Mouse (Mus musculus) MEL-GATA-1-ER (cell line): ENCODE measurements at regions not wholly inside any gene's neighbourhood (a gene's known extent, or its start where the extent isn't known, plus 50 kb on each side); places are given as distances from the start of the nearest gene placed in this dataset.
"Not testable (repeated sequence)": the region's sequence is repeated elsewhere in the genome, so short reads cannot be mapped to it uniquely, and the experiment has no call there.

ENCODE experiments used
- DNase-seq: peaks from one replicate; pipeline ENCODE4 v3.0.0-alpha.2; 2012; ENCODE audit warnings: low read depth; ENCODE audit errors: extremely low read depth

- no peak for DNase-seq
Measured at GRCm38 (mm10) chr16:55582906-55583305, 255.8 kb downstream of the Nfkbiz start.

GRCm38 (mm10) chr16:55582029-55582428, 256.7 kb downstream of the Nfkbiz start:
- DNase-seq = no peak

GRCm38 (mm10) chr16:55580827-55581226, 257.9 kb downstream of the Nfkbiz start:
- no peak for DNase-seq

GRCm38 (mm10) chr16:55578686-55579085, 260.0 kb downstream of the Nfkbiz start:
- no peak for DNase-seq

- DNase-seq = not testable (repeated sequence)
Measured at GRCm38 (mm10) chr16:55575609-55576283, 263.0 kb downstream of the Nfkbiz start.

- DNase-seq = no peak
Measured at GRCm38 (mm10) chr16:55571106-55571505, 267.6 kb downstream of the Nfkbiz start.

GRCm38 (mm10) chr16:55570097-55570496, 268.6 kb downstream of the Nfkbiz start:
- DNase-seq = no peak

- DNase-seq = no peak
Measured at GRCm38 (mm10) chr16:55555821-55556535, 258.2 kb upstream of the Zpld1 start.

GRCm38 (mm10) chr16:55555224-55555623, 257.4 kb upstream of the Zpld1 start:
- DNase-seq = no peak

GRCm38 (mm10) chr16:55553896-55554295, 256.1 kb upstream of the Zpld1 start:
- DNase-seq = no peak

- DNase-seq = no peak
Measured at GRCm38 (mm10) chr16:55551348-55551747, 253.6 kb upstream of the Zpld1 start.

- no peak for DNase-seq
Measured at GRCm38 (mm10) chr16:55550649-55551312, 253.0 kb upstream of the Zpld1 start.

GRCm38 (mm10) chr16:55547095-55547494, 249.3 kb upstream of the Zpld1 start:
- no peak for DNase-seq

- no peak for DNase-seq
Measured at GRCm38 (mm10) chr16:55540336-55541015, 242.7 kb upstream of the Zpld1 start.

- DNase-seq = no peak
Measured at GRCm38 (mm10) chr16:55539179-55539578, 241.4 kb upstream of the Zpld1 start.

GRCm38 (mm10) chr16:55537548-55537947, 239.8 kb upstream of the Zpld1 start:
- no peak for DNase-seq

- no peak for DNase-seq
Measured at GRCm38 (mm10) chr16:55532686-55533085, 234.9 kb upstream of the Zpld1 start.

GRCm38 (mm10) chr16:55530844-55531243, 233.1 kb upstream of the Zpld1 start:
- no peak for DNase-seq

- no peak for DNase-seq
Measured at GRCm38 (mm10) chr16:55527680-55528079, 229.9 kb upstream of the Zpld1 start.

GRCm38 (mm10) chr16:55526230-55526842, 228.6 kb upstream of the Zpld1 start:
- no peak for DNase-seq

- DNase-seq = no peak
Measured at GRCm38 (mm10) chr16:55523264-55523663, 225.5 kb upstream of the Zpld1 start.
